Mouse (Mus musculus) myocyte (in vitro differentiated cells): ENCODE measurements around the gene Ier3. TPM values are rescaled to one million over a fixed set of nuclear protein-coding genes. Genes with fewer than 3 reads are reported as not detected.

Experiments
- H3K27me3 ChIP-seq: one replicate; pipeline ENCODE4 v1.6.1; 2011; ENCODE audit not compliant: control insufficient read depth, insufficient read depth, insufficient read length
- H3K36me3 ChIP-seq: one replicate; pipeline ENCODE4 v1.6.1; 2011; ENCODE audit not compliant: control insufficient read depth, insufficient read depth
- H3K4me2 ChIP-seq: one replicate; pipeline ENCODE4 v1.6.1; 2011; ENCODE audit warnings: low read depth, control low read depth
- H3K4me3 ChIP-seq: one replicate; pipeline ENCODE4 v1.5.1; 2011; ENCODE audit warnings: mild to moderate bottlenecking, control low read depth, moderate library complexity
- H3K79me2 ChIP-seq: one replicate; pipeline ENCODE4 v1.6.1; 2011; ENCODE audit not compliant: control insufficient read depth, insufficient read depth
- H3ac ChIP-seq: one replicate; pipeline ENCODE4 v1.6.1; 2011; ENCODE audit not compliant: control insufficient read depth, insufficient read length
- CEBPB ChIP-seq: IDR thresholded peaks from 2 replicates; pipeline ENCODE4 v1.6.1; 2011; ENCODE audit warnings: mild to moderate bottlenecking, moderate library complexity; ENCODE audit not compliant: poor library complexity, insufficient read depth, severe bottlenecking
- E2F4 ChIP-seq: IDR thresholded peaks from one replicate; pipeline ENCODE4 v1.6.1; 2011; ENCODE audit warnings: mild to moderate bottlenecking, control low read depth, moderate library complexity; ENCODE audit not compliant: insufficient read depth
- MAX ChIP-seq: IDR thresholded peaks from one replicate; pipeline ENCODE4 v1.6.1; 2011; ENCODE audit warnings: low read depth, mild to moderate bottlenecking, control low read depth
- MYOD1 ChIP-seq, 3 experiments: IDR thresholded peaks; one replicate each; pipeline ENCODE4 v1.6.1; 2011; ENCODE audit warnings: control low read depth in 2 of 3, low read depth in 2 of 3, mild to moderate bottlenecking in 2 of 3, moderate library complexity in 1 of 3; ENCODE audit not compliant: insufficient read length in 2 of 3, control insufficient read depth in 1 of 3
- MYOG ChIP-seq, 3 experiments: IDR thresholded peaks; one replicate each; pipeline ENCODE4 v1.6.1; 2011; ENCODE audit warnings: control low read depth in 2 of 3, low read depth in 2 of 3, mild to moderate bottlenecking in 2 of 3; ENCODE audit not compliant: insufficient read length in 2 of 3, control insufficient read depth in 1 of 3, insufficient read depth in 1 of 3
- POLR2A ChIP-seq: IDR thresholded peaks from one replicate; pipeline ENCODE4 v1.6.1; 2011; ENCODE audit warnings: low read depth, mild to moderate bottlenecking, control low read depth, moderate library complexity; ENCODE audit not compliant: insufficient read length
- POLR2AphosphoS2 ChIP-seq: IDR thresholded peaks from one replicate; pipeline ENCODE4 v1.6.1; 2011; ENCODE audit warnings: low read depth, control low read depth; ENCODE audit not compliant: insufficient read length
- REST ChIP-seq: IDR thresholded peaks from one replicate; pipeline ENCODE4 v1.6.1; 2011; ENCODE audit warnings: mild to moderate bottlenecking, control low read depth, moderate library complexity; ENCODE audit not compliant: insufficient read depth, insufficient read length
- SRF ChIP-seq: IDR thresholded peaks from one replicate; pipeline ENCODE4 v1.6.1; 2011; ENCODE audit warnings: low read depth; ENCODE audit not compliant: control insufficient read depth, insufficient read length
- TCF12 ChIP-seq: IDR thresholded peaks from one replicate; pipeline ENCODE4 v1.6.1; 2011; ENCODE audit warnings: mild to moderate bottlenecking, control low read depth; ENCODE audit not compliant: poor library complexity, insufficient read depth, severe bottlenecking
- TCF3 ChIP-seq: IDR thresholded peaks from one replicate; pipeline ENCODE4 v1.6.1; 2011; ENCODE audit warnings: low read depth, control low read depth; ENCODE audit not compliant: insufficient read length
- USF1 ChIP-seq: IDR thresholded peaks from one replicate; pipeline ENCODE4 v1.6.1; 2011; ENCODE audit warnings: low read depth, mild to moderate bottlenecking, control low read depth, moderate library complexity
- polyA plus RNA-seq: library from polyadenylated mRNA; unstranded; fragments of >200 nt; fragmentation: generic; extraction: Trizol; gene quantifications from one replicate; pipeline ENCODE4 v1.2.1, GENCODE M21; 2012; ENCODE audit warnings: missing spikeins

Gene Ier3
- polyA plus RNA-seq, 1 experiment = 45.1 TPM

DNA sequence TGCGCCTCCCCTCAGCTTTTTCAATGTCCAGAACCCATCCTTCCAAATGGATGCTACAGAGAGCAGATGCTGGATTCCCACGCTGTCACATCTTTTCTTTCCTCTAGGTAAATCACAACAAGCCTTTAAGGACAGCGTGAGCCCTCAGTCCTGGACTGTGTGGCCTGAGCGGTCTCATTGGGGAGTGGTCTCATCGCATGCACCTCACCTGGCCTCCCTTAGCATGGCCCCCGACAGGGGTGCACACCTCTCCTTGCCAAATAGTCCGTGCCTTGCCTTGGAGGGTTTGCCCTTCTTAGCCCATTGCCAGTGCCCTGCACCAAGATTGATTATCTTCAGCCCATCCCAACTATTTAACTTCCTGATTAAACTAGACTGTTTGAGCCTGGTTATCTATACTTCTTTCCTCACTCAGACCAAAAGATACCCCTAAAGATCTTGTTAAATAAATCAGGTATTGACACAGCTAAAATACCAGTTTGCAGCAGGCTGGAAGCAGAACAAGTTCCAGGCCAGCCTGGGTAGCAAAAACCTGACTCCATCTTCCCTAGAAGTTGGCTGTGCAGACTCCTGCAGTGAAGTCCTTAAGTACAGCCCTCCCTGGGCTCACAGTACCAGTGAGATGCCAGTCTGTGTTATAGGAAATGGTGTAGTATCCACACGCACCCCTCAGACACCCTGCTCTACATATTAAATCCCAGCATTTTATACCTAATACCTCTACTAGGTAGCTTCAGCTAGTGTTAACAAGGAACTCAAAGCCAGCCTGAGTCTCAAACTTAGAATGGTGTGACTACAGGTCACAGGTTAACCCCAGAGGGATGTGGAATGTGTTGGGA, 11.1 kb downstream of the Ier3 start:
- TF ChIP-seq POLR2AphosphoS2 (peak; percentile 92), E2F4 (no peak), POLR2A (peak; percentile 48), MYOD1 (IDR thresholded peaks at IDR 0.05; ENCODE audit: control insufficient read depth in 1 of 3, insufficient read length in 2 of 3, low read depth in 2 of 3) (no peak)
- no peak overlapping the region for H3K4me2 ChIP-seq
- no peaks in the 10 kb centered on the region for H3K27me3 ChIP-seq
- peaks cover 39% of the 10 kb centered on the region for H3K79me2 ChIP-seq
- no peak overlapping the region for H3ac ChIP-seq
- H3K4me3 ChIP-seq = no peak overlapping the region
- peaks cover 35% of the 10 kb centered on the region for H3K36me3 ChIP-seq

DNA sequence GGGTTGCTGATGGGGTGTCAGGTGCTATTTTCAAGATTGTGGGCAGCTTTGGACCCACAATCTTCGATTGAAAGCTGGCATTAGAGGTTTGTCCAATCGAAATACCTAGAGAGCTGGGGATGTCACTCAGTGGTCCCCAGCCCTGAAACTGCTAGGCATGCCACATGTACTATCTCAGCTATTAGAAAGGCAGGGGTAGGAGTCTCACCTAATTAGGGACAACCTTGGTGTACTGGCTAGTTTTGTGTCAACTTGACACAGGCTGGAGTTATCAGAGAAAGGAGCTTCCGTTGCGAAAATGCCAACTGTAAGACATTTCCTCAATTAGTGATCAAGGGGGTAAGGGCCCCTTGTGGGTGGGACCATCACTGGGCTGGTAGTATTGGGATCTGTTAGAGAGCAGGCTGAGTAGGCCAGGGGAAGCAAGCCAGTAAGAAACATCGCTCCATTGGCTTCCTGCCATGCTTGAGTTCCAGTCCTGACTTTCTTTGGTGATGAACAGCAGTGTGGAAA, 11.8 kb downstream of the Ier3 start:
- peaks cover 44% of the 10 kb centered on the region for H3K79me2 ChIP-seq
- no peak overlapping the region for H3K4me2 ChIP-seq
- no peak for TF ChIP-seq TCF12
- TF ChIP-seq E2F4 = no peak
- peak; percentile 74 for TF ChIP-seq POLR2AphosphoS2
- no peak for TF ChIP-seq REST
- TF ChIP-seq MYOD1 (IDR thresholded peaks at IDR 0.05; ENCODE audit: control insufficient read depth in 1 of 3, insufficient read length in 2 of 3, low read depth in 2 of 3) = no peak
- no peak for TF ChIP-seq TCF3
- no peak for TF ChIP-seq USF1
- no peak for TF ChIP-seq MYOG (IDR thresholded peaks at IDR 0.05; ENCODE audit: control insufficient read depth in 1 of 3, insufficient read depth in 1 of 3, insufficient read length in 2 of 3, low read depth in 2 of 3)
- peak; percentile 40 for TF ChIP-seq POLR2A
- H3K27me3 ChIP-seq = no peaks in the 10 kb centered on the region
- peaks cover 34% of the 10 kb centered on the region for H3K36me3 ChIP-seq
- no peak overlapping the region for H3K4me3 ChIP-seq
- no peak overlapping the region for H3ac ChIP-seq

DNA sequence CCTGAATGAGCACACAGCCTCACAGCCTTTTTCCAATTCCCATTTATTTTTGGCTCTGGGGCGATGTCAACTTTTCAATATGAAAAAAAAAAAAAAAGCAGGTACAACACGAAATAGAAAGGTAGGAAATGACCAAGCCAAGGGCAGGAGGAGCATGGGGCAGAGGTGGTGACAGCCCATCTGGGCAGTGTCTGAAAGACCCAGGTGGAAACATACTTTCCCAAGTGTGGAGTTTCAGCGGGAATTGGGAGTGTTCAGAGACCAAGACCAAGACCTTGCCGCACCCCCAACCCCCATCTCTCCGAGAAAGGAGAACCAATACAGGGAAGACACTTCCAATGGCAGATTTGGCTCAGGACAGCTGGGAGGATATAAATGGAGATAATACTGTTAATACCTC, 12.4 kb downstream of the Ier3 start:
- H3K4me2 ChIP-seq = peak overlapping the region; percentile 92
- peaks cover 34% of the 10 kb centered on the region for H3K36me3 ChIP-seq
- peaks cover 44% of the 10 kb centered on the region for H3K79me2 ChIP-seq
- TF ChIP-seq POLR2AphosphoS2 (peak; percentile 78), MAX (no peak), REST (no peak), SRF (no peak), USF1 (no peak)
- no peaks in the 10 kb centered on the region for H3K27me3 ChIP-seq
- H3ac ChIP-seq = no peak overlapping the region
- H3K4me3 ChIP-seq = no peak overlapping the region

DNA sequence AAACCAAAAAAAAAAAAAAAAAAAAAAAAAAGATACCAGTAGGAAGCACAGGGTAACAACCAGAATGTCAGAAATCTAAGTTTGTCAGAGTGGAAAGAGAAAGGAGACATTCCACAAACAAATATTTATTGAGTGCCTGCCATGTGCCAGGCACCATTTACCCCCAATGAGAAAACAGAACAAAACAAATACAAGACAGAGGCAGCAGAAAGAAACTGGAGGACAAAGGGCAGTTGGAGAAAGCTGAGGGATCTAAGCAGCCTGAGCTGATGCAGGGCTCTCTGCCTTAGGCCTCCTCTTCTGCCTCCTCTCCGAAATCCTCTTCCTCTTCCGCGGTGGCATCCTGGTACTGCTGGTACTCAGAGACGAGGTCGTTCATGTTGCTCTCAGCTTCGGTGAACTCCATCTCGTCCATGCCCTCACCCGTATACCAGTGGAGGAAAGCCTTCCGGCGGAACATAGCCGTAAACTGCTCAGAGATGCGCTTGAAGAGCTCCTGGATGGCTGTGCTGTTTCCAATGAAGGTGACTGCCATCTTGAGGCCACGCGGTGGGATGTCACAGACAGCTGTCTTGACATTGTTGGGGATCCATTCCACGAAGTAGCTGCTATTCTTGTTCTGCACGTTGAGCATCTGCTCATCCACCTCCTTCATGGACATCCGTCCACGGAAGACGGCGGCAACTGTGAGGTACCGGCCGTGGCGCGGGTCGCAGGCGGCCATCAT, 13.4 kb downstream of the Ier3 start:
- Histone ChIP-seq H3K36me3 (peaks cover 34% of the 10 kb centered on the region), H3K79me2 (peaks cover 44% of the 10 kb centered on the region), H3ac (peak overlapping the region; percentile 4), H3K4me2 (peak overlapping the region; percentile 92), H3K4me3 (peak overlapping the region; percentile 96), H3K27me3 (no peaks in the 10 kb centered on the region)
- TF ChIP-seq MYOG (IDR thresholded peaks at IDR 0.05; ENCODE audit: control insufficient read depth in 1 of 3, insufficient read depth in 1 of 3, insufficient read length in 2 of 3, low read depth in 2 of 3) = peak in 1 of 3 experiments; percentile 47
- peak in 1 of 3 experiments; percentile 25 for TF ChIP-seq MYOD1 (IDR thresholded peaks at IDR 0.05; ENCODE audit: control insufficient read depth in 1 of 3, insufficient read length in 2 of 3, low read depth in 2 of 3)
- no peak for TF ChIP-seq REST
- TF ChIP-seq POLR2A = peak; percentile 19
- TF ChIP-seq POLR2AphosphoS2 = peak; percentile 29

DNA sequence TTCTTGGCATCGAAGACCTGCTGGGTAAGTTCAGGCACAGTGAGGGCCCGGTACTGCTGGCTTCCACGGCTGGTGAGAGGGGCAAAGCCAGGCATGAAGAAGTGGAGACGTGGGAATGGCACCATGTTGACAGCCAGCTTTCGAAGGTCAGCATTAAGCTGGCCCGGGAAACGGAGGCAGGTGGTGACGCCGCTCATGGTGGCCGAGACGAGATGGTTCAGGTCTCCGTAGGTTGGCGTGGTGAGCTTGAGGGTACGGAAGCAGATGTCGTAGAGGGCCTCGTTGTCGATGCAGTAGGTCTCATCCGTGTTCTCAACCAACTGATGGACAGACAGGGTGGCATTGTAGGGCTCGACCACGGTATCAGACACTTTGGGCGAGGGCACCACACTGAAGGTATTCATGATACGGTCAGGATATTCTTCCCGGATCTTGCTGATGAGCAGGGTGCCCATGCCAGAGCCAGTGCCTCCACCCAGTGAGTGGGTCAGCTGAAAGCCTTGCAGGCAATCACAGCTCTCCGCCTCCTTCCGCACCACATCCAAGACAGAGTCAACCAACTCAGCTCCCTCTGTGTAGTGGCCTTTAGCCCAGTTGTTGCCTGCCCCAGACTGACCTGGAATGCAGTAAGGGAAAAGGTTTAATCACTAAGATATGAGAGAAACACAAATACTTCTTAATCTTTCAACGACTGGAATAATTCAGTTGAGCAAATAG, 14.1 kb downstream of the Ier3 start:
- Histone ChIP-seq H3ac (peak overlapping the region; percentile 4), H3K79me2 (peaks cover 45% of the 10 kb centered on the region), H3K4me3 (peak overlapping the region; percentile 96), H3K36me3 (peaks cover 34% of the 10 kb centered on the region), H3K4me2 (peak overlapping the region; percentile 92), H3K27me3 (no peaks in the 10 kb centered on the region)
- TF ChIP-seq MYOD1 (IDR thresholded peaks at IDR 0.05; ENCODE audit: control insufficient read depth in 1 of 3, insufficient read length in 2 of 3, low read depth in 2 of 3) (no peak), USF1 (no peak), SRF (no peak), TCF12 (no peak), E2F4 (no peak), TCF3 (no peak), POLR2AphosphoS2 (peak; percentile 90), CEBPB (no peak), MYOG (IDR thresholded peaks at IDR 0.05; ENCODE audit: control insufficient read depth in 1 of 3, insufficient read depth in 1 of 3, insufficient read length in 2 of 3, low read depth in 2 of 3) (no peak), MAX (no peak), POLR2A (peak; percentile 33), REST (no peak)
